Mouse (Mus musculus) heart, adult 2 months (tissue): Measurements from ENCODE around the gene Nkx2-9. TPM values are rescaled to one million over a fixed set of nuclear protein-coding genes. Genes with fewer than 3 reads are reported as not detected.

Experiments
- DNase-seq, 2 experiments: peaks; one replicate each; pipeline ENCODE4 v3.0.0; 2021
- H3K27ac ChIP-seq: fragments of 200-600 bp; 2 replicates; pipeline ENCODE4 v1.8.1; 2022
- H3K27me3 ChIP-seq: fragments of 200-500 bp; 2 replicates; pipeline ENCODE4 v1.6.1; 2012; ENCODE audit warnings: mild to moderate bottlenecking, low read length, inconsistent platforms, mixed read lengths; ENCODE audit not compliant: control insufficient read depth, insufficient read depth
- H3K36me3 ChIP-seq: fragments of 200-500 bp; 2 replicates; pipeline ENCODE4 v1.6.1; 2012; ENCODE audit warnings: low read length, inconsistent platforms; ENCODE audit not compliant: control insufficient read depth, insufficient read depth
- H3K4me1 ChIP-seq: fragments of 200-500 bp; 2 replicates; pipeline ENCODE4 v1.6.1; 2011; ENCODE audit warnings: low read length; ENCODE audit not compliant: control insufficient read depth, insufficient read depth
- H3K4me3 ChIP-seq: fragments of 200-600 bp; 2 replicates; pipeline ENCODE4 v1.8.1; 2022
- H3K79me2 ChIP-seq: fragments of 200-500 bp; replicated peaks from 2 replicates; pipeline ENCODE4 v1.6.1; 2012; ENCODE audit warnings: mild to moderate bottlenecking, inconsistent platforms, low read length, moderate library complexity, mixed read lengths; ENCODE audit not compliant: control insufficient read depth, insufficient read depth
- H3K9ac ChIP-seq: fragments of 200-500 bp; 2 replicates; pipeline ENCODE4 v1.6.1; 2012; ENCODE audit warnings: low read depth, mild to moderate bottlenecking, control low read depth, inconsistent platforms, low read length, mixed read lengths
- CTCF ChIP-seq: fragments of 200-600 bp; IDR thresholded peaks from 2 replicates; pipeline ENCODE4 v1.8.1; 2022; ENCODE audit warnings: antibody characterized with exemption, mild to moderate bottlenecking, moderate library complexity
- EP300 ChIP-seq: fragments of 200-500 bp; IDR thresholded peaks from 2 replicates; pipeline ENCODE4 v1.6.1; 2011; ENCODE audit warnings: low read depth, low read length, control low read depth; ENCODE audit not compliant: insufficient read depth
- POLR2A ChIP-seq: fragments of 200-500 bp; IDR thresholded peaks from 2 replicates; pipeline ENCODE4 v1.6.1; 2011; ENCODE audit warnings: mild to moderate bottlenecking, low read depth, low read length, control low read depth; ENCODE audit not compliant: insufficient read depth
- WGBS: fragments of 180-500 bp; shearing (Covaris S2); methylation state at CpG from one replicate; pipeline ENCODE4 v1.1.7; 2018; 5-methylcytosine and 5-hydroxymethylcytosine counted together
- intact Hi-C: fragments of 180-260 bp; cut with DNase I; formaldehyde crosslinking; loops from one replicate; pipeline ENCODE4 v1.15.1; 2025
- polyA plus RNA-seq: library from polyadenylated mRNA; depleted of rRNA; stranded (reverse); fragments of >200 nt; gene quantifications from 2 replicates; pipeline ENCODE4 v1.2.3, GENCODE M21; 2012
- total RNA-seq, 2 experiments: library from RNA; stranded (reverse); gene quantifications; 2 replicates each; pipeline ENCODE4 v1.2.3; 2021

The Nkx2-9 gene
- total and polyA plus RNA-seq, 3 experiments, result not detected

DNA sequence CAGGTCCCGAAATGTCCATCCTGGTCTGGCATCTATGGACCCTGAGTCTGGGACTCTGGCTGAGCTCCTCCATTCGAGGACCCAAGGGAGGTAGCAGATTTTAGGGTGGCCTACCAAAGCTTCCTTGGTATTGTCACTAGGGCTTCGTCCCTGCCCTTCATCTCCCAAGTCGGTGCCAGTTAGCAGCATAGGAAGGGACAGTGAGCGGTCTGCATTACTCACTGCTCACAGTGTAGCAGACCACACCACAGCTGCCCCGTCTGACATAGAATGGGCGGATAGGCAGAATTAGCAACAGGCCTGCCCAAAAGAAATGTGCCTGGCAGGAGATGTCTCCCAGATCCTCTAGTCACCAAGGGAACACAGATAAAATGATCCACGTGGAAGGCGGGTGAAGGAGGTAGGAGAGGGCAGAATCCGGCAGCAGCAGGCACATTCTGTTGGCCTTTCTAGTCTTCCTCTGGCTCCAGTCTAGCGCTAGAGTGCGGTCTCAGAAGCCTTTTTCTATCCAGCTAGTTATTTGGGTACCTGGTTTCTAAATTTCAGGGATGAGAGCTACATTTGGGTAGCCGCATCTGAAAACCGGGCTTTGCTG lies 929 bp upstream of the Nkx2-9 start:
- Histone ChIP-seq H3K27me3 (peaks cover 14% of the 10 kb centered on the region; the same call in 1 of the 2 replicates), H3K4me3 (no peak overlapping the region), H3K27ac (no peak overlapping the region), H3K79me2 (no peaks in the 10 kb centered on the region), H3K9ac (no peak overlapping the region), H3K4me1 (no peaks in the 10 kb centered on the region), H3K36me3 (no peaks in the 10 kb centered on the region)
- 8% methylated on average over 14 of the region's 14 CpGs for WGBS
- DNase-seq, result no peak
- intact Hi-C loops, result no loop called here
- TF ChIP-seq EP300 (no peak), POLR2A (no peak), CTCF (no peak)

DNA sequence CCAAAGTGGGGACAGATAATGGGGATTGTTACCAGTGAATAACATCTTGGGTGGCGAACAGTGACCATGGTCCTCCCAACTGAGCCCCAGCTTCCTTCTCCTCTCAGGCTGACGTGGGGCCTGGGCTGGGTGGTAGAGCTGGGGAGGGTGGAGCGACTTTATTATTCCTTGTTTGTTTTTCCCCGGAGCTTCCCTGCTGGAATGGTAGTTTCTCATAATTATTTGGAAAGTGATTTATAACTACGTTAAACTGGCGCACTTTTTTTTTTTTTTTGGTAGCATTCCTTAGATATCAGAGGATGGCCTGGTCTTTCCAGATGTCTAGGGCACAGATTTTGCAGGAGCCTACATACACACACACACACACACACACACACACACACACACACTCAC lies 350 bp upstream of the Nkx2-9 start:
- Histone ChIP-seq H3K9ac (no peak overlapping the region), H3K27ac (no peak overlapping the region), H3K36me3 (no peaks in the 10 kb centered on the region), H3K79me2 (no peaks in the 10 kb centered on the region), H3K4me1 (no peaks in the 10 kb centered on the region), H3K4me3 (no peak overlapping the region), H3K27me3 (peaks cover 14% of the 10 kb centered on the region; the same call in 1 of the 2 replicates)
- no peak for DNase-seq
- intact Hi-C loops, result no loop called here
- 6% methylated on average over 6 of the region's 6 CpGs for WGBS
- TF ChIP-seq CTCF (no peak), EP300 (no peak), POLR2A (no peak)

DNA sequence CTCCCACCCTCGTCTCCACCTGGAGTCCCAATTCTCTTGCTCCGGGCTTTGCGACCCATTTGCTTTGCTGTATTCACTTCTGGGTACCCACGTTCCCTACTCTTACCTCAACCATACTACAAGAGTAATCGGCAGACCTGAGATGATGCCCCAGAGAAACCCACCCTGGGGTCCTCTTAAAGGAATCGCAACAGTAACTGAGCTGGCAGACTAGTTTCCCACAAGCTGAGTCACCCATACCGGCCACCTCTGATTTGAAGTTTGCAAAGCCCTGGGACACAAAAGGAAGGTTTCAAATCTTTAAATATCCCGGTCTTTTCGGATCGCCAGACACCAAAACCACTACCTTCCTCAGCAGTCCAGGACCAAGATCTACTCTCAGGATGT lies 742 bp downstream of the Nkx2-9 start:
- no peak overlapping the region for H3K4me3 ChIP-seq
- intact Hi-C loops, result no loop called here
- no peaks in the 10 kb centered on the region for H3K79me2 ChIP-seq
- no peak for DNase-seq
- no peaks in the 10 kb centered on the region for H3K36me3 ChIP-seq
- no peaks in the 10 kb centered on the region for H3K4me1 ChIP-seq
- H3K9ac ChIP-seq, result no peak overlapping the region
- no peak overlapping the region for H3K27ac ChIP-seq
- TF ChIP-seq POLR2A (no peak), CTCF (no peak), EP300 (no peak)
- WGBS, result 3% methylated on average over 10 of the region's 10 CpGs
- H3K27me3 ChIP-seq, result peaks cover 14% of the 10 kb centered on the region; the same call in 1 of the 2 replicates

DNA sequence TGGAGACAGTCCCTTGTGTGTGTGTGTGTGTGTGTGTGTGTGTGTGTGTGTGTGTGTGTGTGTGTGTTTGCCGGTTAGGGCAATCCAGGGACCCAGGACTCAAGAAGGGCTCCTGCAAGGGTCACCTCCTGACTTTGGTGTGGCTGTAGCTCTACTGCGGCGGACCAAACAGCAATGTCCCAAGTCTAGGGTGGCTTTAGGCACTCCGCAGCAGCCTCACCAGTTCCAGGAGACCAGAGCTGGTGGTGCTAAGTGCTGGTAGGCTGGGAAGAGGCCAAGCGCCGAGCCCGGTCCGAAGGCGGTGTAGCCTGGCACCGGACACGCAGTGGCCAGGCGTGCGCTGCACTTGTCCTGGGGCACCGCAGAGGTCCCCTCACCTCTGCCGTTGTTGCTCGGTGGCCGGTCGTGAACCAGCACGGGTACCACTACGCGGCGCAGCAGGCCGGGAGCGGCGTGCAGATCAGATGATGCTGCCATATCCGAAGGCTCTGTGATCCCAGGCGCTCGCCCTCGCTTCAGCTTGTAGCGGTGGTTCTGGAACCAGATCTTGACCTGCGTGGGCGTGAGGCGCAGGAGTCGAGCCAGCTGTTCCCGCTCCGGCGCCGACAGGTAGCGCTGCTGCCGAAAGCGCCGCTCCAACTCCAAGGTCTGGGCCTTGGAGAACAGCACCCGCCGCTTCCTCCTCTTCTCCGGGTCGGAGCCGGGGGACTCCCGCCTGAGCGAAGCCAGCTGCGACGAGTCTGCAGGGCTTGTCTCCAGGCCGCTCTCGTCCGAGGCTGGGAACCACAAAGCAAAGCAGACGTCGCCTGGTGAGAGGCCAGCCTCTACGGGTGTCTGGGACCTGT lies 1.4 kb downstream of the Nkx2-9 start:
- no peak for TF ChIP-seq POLR2A
- TF ChIP-seq CTCF, result no peak
- no peak for TF ChIP-seq EP300
- intact Hi-C loops, result no loop called here
- Histone ChIP-seq H3K36me3 (no peaks in the 10 kb centered on the region), H3K4me3 (no peak overlapping the region), H3K27ac (no peak overlapping the region), H3K27me3 (peaks cover 14% of the 10 kb centered on the region; the same call in 1 of the 2 replicates), H3K9ac (no peak overlapping the region), H3K79me2 (no peaks in the 10 kb centered on the region), H3K4me1 (no peaks in the 10 kb centered on the region)
- peak in 1 of 2 experiments; percentile 10 for DNase-seq
- 2% methylated on average over 57 of the region's 57 CpGs for WGBS

DNA sequence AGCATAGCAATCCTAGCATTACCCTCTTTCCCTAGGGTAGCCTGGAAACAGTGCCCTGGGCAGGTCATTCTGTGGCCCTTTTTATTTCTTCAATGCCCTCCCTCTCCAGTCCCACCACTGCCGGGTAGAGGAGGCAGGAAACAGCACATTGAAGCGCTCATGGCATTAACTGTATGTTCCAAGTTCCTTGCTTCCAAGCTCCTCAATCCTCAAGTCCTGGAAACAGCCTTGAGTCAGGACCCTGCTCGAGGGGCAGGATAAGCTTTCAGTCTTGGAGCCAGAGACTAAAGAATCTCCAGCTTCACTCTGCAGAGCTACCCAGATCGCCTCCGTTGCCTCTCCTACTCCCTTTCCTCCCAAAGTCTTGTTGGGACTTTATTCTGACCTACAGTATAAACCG lies 2.2 kb downstream of the Nkx2-9 start:
- H3K27me3 ChIP-seq, result peaks cover 12% of the 10 kb centered on the region; the same call in 1 of the 2 replicates
- H3K4me1 ChIP-seq, result no peaks in the 10 kb centered on the region
- TF ChIP-seq CTCF (no peak), POLR2A (no peak), EP300 (no peak)
- WGBS, result 13% methylated on average over 6 of the region's 6 CpGs
- no peak for DNase-seq
- H3K27ac ChIP-seq, result no peak overlapping the region
- H3K9ac ChIP-seq, result no peak overlapping the region
- H3K4me3 ChIP-seq, result no peak overlapping the region
- no peaks in the 10 kb centered on the region for H3K36me3 ChIP-seq
- H3K79me2 ChIP-seq, result no peaks in the 10 kb centered on the region
- intact Hi-C loops, result no loop called here

DNA sequence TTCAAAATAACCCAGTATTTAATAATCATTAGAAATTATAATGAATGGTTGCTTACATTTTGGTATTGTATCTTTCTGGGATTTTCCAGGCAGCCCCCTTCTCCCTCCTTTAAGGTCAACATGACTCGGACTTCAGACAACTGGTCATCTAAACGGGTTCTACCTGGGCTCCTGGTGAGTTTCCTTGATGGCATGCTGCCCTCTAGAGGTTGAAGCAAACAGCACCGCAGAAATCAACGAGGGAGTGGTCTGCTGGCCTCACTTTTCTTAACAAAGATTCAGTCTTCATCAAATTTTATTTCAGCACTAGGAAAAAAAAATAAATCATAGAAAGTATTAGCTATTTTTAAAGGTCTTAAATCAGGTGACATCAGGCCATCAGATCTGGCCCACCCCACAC lies 21.4 kb downstream of the Nkx2-9 start:
- Histone ChIP-seq H3K36me3 (no peaks in the 10 kb centered on the region), H3K27me3 (no peaks in the 10 kb centered on the region; the same call in 1 of the 2 replicates), H3K4me3 (no peak overlapping the region), H3K79me2 (no peaks in the 10 kb centered on the region), H3K9ac (no peak overlapping the region), H3K27ac (no peak overlapping the region), H3K4me1 (no peaks in the 10 kb centered on the region; the same call in 1 of the 2 replicates)
- intact Hi-C loops, result loop anchor here (5.0 kb wide), 1 partner anchor 534 kb away; no protein-coding TSS in a partner anchor
- TF ChIP-seq EP300, result no peak
- TF ChIP-seq CTCF, result peak; percentile 66
- no peak for DNase-seq
- WGBS, result 12% methylated on average over 4 of the region's 4 CpGs
